Mouse (Mus musculus) stomach, postnatal 0 days (tissue): ENCODE data around the gene Chga.

Experiments
- CTCF ChIP-seq: IDR thresholded peaks from 2 replicates; pipeline ENCODE4 v1.5.1; 2016; ENCODE audit warnings: antibody characterized with exemption, low read depth, mild to moderate bottlenecking, moderate library complexity
- EP300 ChIP-seq: optimal IDR thresholded peaks from 2 replicates; pipeline ENCODE3; 2016; ENCODE audit warnings: antibody characterized with exemption

DNA sequence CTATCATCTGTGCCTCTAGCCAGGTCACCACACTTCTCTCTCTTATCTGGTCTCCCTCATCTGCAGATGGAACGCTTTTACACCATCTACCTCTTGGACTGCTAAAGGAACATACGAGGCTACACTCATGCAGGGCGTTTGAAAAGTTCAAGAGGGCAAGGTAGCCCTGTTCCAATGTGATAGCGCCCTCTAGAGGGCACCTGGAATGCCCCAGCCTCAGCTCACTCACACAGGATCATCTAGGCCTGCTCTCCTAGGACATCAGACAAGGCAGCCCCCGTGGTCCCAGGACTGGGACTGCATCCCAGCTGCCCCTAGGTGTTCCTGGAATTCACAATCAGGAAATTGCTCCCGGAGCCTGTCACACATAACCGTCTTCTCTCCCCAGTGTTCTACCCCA, 41.6 kb downstream of the Chga start:
- TF ChIP-seq CTCF (peak; percentile 63), EP300 (no peak)
